Mouse (Mus musculus) retina, adult 2 months (tissue): ENCODE measurements at regions not wholly inside any gene's neighbourhood (a gene's known extent, or its start where the extent isn't known, plus 50 kb on each side); places are given as distances from the start of the nearest gene placed in this dataset.

ENCODE experiments used
- DNase-seq: peaks from one replicate; pipeline ENCODE4 v3.0.0-alpha.2; 2012; ENCODE audit warnings: low read depth, low spot score

DNA sequence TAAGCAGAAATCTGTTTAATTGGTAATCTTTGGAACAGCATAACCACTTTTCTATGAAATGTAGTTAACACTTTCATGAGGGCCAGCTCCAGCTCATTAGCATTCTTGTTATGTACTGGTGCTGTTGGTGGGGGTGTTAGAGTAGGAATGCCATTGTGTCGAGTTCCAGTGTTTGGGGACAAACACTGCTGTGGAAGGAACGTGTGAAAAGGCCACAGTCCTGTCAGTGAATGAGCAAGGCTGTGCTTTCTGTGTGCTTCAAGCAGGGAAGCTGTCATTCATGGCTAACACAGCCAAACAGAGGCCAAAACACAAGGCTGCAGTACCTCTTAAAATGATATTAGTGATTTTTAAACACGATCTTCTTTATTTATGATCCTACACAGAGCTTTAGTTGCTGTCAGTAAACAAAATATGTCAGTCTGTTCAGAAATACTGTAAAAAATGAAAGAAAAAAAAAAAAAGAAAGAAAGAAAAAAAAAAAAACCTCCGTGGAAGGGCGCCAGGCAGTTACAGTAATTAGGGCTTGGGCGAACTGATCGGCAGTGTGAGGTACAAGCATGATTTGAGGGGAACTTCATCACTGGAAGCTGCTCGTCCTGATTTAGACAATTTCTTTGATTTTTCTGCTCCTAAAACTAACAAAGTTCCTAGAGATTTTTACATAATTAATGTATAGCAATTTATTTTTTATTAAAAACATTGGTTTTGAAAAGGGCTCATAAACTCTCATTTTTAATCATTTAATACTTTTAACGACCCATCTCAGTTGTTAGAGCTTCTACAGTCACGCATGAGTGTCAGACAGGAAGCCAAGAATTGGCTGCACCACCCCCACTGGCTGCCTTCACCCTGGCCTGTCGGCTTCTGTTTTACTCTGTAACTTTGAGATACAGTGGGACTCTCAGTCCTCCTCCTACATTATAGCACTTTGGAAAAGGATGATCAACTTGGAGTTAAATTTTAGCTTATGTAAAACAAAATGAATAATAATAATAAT lies 80.8 kb upstream of the Dnajc24 start:
- no peak for DNase-seq

DNA sequence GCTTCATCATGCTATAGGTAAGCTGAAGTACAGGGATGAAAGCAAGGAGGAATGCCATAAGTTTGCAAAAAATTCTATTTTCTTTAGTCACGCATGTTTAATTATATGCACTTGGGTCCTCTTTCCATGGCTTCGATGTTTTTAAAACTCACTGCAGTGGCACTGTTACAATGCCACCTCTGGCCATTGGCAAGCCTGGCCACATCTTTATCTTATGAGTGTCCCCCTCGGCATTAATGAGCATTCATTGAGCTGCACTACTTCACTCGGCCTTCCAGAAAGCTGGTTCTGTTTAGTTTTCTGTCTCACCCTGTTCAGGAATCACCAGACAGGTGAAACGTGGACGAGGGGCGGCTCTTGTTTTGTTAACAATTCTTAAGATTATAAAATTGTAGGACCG lies 79.7 kb upstream of the Dnajc24 start:
- DNase-seq: no peak

- no peak for DNase-seq
These were observed 78.6 kb upstream of the Dnajc24 start for GRCm38 (mm10) chr2:106081951-106082350.

DNA sequence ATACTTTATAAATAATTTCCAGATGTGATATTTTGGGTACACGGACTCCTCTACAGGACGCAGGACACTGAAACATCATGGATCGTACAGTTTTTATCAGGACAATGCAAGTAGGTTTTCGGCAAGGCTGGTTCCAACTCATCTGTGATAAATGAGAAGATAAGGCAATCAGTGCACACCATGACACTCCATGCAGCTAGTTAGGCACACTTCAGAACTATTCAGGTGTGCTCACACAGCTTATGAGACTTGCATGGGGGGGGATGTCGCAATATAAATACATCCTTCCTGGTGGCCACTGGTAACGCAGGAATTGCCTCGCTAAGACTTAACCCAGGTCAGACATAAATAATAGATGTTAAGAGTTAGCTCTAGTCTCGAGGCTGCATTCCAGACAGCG lies 77.3 kb upstream of the Dnajc24 start:
- no peak for DNase-seq

GRCm38 (mm10) chr2:106078591-106078990 lies 75.2 kb upstream of the Dnajc24 start:
- no peak for DNase-seq

DNA sequence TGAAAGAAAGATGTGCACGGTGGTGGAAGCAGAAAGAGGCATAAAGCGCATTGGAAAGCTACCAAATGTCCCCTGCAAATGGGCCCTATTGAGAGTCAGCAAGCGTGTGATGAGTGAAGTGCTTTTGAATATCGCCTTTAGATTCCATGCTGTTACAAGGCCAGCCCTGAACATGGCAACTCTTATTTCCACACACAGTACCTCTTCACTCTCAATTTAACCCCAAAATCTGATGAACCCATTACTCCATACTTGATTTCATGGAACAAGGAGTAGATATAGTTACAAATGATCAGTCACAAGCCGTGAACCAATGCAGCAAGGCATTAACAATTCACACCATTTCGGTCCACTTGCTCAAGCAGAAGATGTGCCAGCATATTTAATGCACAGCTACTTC lies 71.1 kb upstream of the Dnajc24 start:
- DNase-seq: no peak

DNA sequence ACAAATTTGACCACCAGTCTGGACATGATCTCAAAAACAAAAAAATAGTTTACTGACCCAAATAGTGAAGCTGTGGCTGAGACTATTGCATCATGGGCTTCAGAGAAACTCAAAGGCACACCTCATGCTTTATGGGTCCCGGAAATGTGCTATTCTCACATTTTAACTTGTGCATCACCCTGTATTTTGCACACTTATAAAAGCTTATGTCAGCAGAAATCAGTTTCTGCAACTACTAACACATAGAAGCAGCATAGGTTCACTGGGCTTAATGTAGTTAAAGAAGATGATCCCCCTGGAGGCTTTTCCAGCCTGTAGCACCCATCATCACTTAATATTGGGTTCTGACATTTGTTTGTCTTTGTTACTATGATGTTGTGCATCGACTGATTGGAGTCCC lies 61.0 kb upstream of the Dnajc24 start:
- DNase-seq: no peak
